9 mouse cellular contexts compared by ENCODE assay signal in the genomic region with DNA sequence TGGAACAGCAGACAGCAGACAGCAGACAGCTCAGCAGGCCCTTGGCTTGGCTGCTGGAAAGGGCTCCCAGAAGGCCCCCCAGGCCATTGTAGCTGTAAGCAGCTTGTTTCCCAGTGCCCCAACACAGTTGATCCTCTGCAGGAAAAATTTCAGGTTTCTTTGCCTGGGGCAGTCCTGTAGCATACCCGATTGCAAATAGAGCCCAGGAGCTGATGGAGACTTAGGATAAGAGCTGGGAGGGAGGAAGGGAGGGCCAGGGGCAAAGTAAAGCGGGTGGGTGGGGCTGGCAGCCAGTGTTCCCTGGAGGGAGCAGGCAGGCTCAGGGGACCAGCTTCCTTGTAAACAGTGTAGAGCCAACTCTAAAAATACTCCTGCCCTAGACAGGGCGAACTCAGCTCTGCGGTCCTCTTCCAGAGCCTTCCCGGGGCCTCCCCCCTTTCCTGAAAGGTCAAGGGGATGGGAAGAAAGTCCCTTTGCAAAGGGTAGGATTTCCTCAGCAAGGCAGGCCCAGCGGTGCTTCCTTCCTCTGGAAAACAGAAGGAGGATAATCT.
DNase-seq lines count a peak whose midpoint lies in the region; ATAC-seq and TF ChIP-seq lines count a peak whose summit lies in the region.
"Had no signal": no experiment of that assay in that cellular context is flagged by ENCODE, and none has a peak within 500 bp of the region (broad histone marks: within the 10 kb centered on the region; RNA-seq: fewer than 3 reads in every experiment).

No protein-coding gene starts in this region.

- ATAC-seq in hindbrain, embryonic 13.5 days (ENCODE audit: low FRiP score): peak; percentile 71; the same call in 1 of the 2 replicates
- ATAC-seq in limb, embryonic 15.5 days (ENCODE audit: insufficient number of reproducible peaks, low FRiP score, low TSS enrichment, low read depth): no peak
- 0 out of 2 replicates have a peak, but pooled peaks have one; percentile 43 for ATAC-seq in neural tube, embryonic 13.5 days (ENCODE audit: low read depth)

- H3K36me3 ChIP-seq in hindbrain, embryonic 13.5 days: no peaks in the 10 kb centered on the region
- H3K36me3 ChIP-seq in limb, embryonic 15.5 days: no peaks in the 10 kb centered on the region
- H3K36me3 ChIP-seq in neural tube, embryonic 13.5 days: no peaks in the 10 kb centered on the region

- 0 out of 2 replicates have a peak, but pooled peaks cover 6% of the 10 kb centered on the region for H3K27me3 ChIP-seq in hindbrain, embryonic 13.5 days
- H3K27me3 ChIP-seq in limb, embryonic 15.5 days: no peaks in the 10 kb centered on the region
- H3K27me3 ChIP-seq in neural tube, embryonic 13.5 days: no peaks in the 10 kb centered on the region

- no peak for TF ChIP-seq CTCF in left cerebral cortex, adult 2 months (IDR thresholded peaks at IDR 0.05)

- WGBS in hindbrain, embryonic 13.5 days: 34% methylated on average over 6 of the region's 6 CpGs
- WGBS in limb, embryonic 15.5 days: 16% methylated on average over 6 of the region's 6 CpGs
- 31% methylated on average over 6 of the region's 6 CpGs for WGBS in neural tube, embryonic 13.5 days

- no peak overlapping the region for H3K4me2 ChIP-seq in hindbrain, embryonic 13.5 days
- H3K4me2 ChIP-seq in limb, embryonic 15.5 days: no peak overlapping the region
- no peak overlapping the region for H3K4me2 ChIP-seq in neural tube, embryonic 13.5 days

- H3K4me3 ChIP-seq in left cerebral cortex, adult 2 months: no peak overlapping the region
- H3K4me3 ChIP-seq in hindbrain, embryonic 13.5 days: no peak overlapping the region
- no peak overlapping the region for H3K4me3 ChIP-seq in limb, embryonic 15.5 days
- no peak overlapping the region for H3K4me3 ChIP-seq in neural tube, embryonic 13.5 days
- H3K4me3 ChIP-seq: erythroblast, embryonic 14.5 days had no signal

- intact Hi-C loops in left cerebral cortex, postnatal 4 days (cut with DNase I): no loop called here
- intact Hi-C loops in left cerebral cortex, adult 2 months (cut with DNase I): no loop called here

- H3K27ac ChIP-seq in left cerebral cortex, adult 2 months: no peak overlapping the region
- no peak overlapping the region for H3K27ac ChIP-seq in hindbrain, embryonic 13.5 days
- peak overlapping the region; percentile 57 for H3K27ac ChIP-seq in limb, embryonic 15.5 days
- no peak overlapping the region for H3K27ac ChIP-seq in neural tube, embryonic 13.5 days (replicated peaks)

- peak; percentile 29 for DNase-seq in left cerebral cortex, postnatal 4 days
- DNase-seq in left cerebral cortex, adult 2 months (ENCODE audit: extremely low spot score in 1 of 2, low spot score in 2 of 2): no peak
- peak; percentile 86 for DNase-seq in gastrocnemius, adult 18-20 months (ENCODE audit: low spot score)
- no peak for DNase-seq in left cerebral cortex, adult 18-20 months (ENCODE audit: low spot score in 2 of 2)
- DNase-seq in layer of hippocampus, postnatal 14 days (ENCODE audit: low spot score in 2 of 2): no peak

- H3K4me1 ChIP-seq in hindbrain, embryonic 13.5 days (replicated peaks): peaks cover 16% of the 10 kb centered on the region
- peaks cover 15% of the 10 kb centered on the region for H3K4me1 ChIP-seq in limb, embryonic 15.5 days
- H3K4me1 ChIP-seq in neural tube, embryonic 13.5 days (replicated peaks): peaks cover 11% of the 10 kb centered on the region

- no peaks in the 10 kb centered on the region for H3K9me3 ChIP-seq in hindbrain, embryonic 13.5 days
- no peaks in the 10 kb centered on the region for H3K9me3 ChIP-seq in limb, embryonic 15.5 days
- H3K9me3 ChIP-seq in neural tube, embryonic 13.5 days: no peaks in the 10 kb centered on the region

- no peak overlapping the region for H3K9ac ChIP-seq in hindbrain, embryonic 13.5 days
- no peak overlapping the region for H3K9ac ChIP-seq in limb, embryonic 15.5 days
- H3K9ac ChIP-seq in neural tube, embryonic 13.5 days: no peak overlapping the region

Comparison
In these comparisons a context has a peak if more than half of its experiments do, and no peak if none do; other contexts are left out.
1. DNase-seq: peak in left cerebral cortex, postnatal 4 days (single experiment) and gastrocnemius, adult 18-20 months (single experiment); none in left cerebral cortex, adult 2 months (0 of 2), left cerebral cortex, adult 18-20 months (0 of 2) and layer of hippocampus, postnatal 14 days (0 of 2).